ENCODE assay signal across 9 mouse cellular contexts in genomic region chr8:84704356-84704755, GRCm38 (mm10). TPM values are rescaled to one million over a fixed set of nuclear protein-coding genes. Genes with fewer than 3 reads are reported as not detected.
A peak's percentile ranks its signal among the peaks of the same experiment; 100 is the strongest.
DNase-seq lines count a peak whose midpoint lies in the region; ATAC-seq and TF ChIP-seq lines count a peak whose summit lies in the region.
"Had no signal": no experiment of that assay in that cellular context is flagged by ENCODE, and none has a peak within 500 bp of the region (broad histone marks: within the 10 kb centered on the region; RNA-seq: fewer than 3 reads in every experiment).

No protein-coding gene starts in this region.

- DNase-seq in ES-CJ7 (ENCODE audit: low read depth, low spot score), result peak; percentile 96
- peak; percentile 84 for DNase-seq in adrenal gland, postnatal 14 days
- peak; percentile 92 for DNase-seq in kidney, postnatal 10 days
- peak; percentile 86 for DNase-seq in lung, postnatal 25 days (ENCODE audit: low spot score)
- DNase-seq in spleen, adult 2 months (ENCODE audit: low read depth in 1 of 2, low spot score in 2 of 2), result peak; percentile 50 to 80

- peak overlapping the region; percentile 77 for H3K27ac ChIP-seq in heart, embryonic 15.5 days
- H3K27ac ChIP-seq in spleen, adult 2 months (ENCODE audit: insufficient read depth, low read length), result peak overlapping the region; percentile 75

- H3K4me2 ChIP-seq in heart, embryonic 15.5 days, result peak overlapping the region; percentile 62

- H3K27me3 ChIP-seq in heart, embryonic 15.5 days, result peaks cover 59% of the 10 kb centered on the region
- H3K27me3 ChIP-seq in spleen, adult 2 months (ENCODE audit: control insufficient read depth, insufficient read depth, low read length), result peaks cover 3% of the 10 kb centered on the region; the same call in 1 of the 2 replicates

- WGBS in heart, embryonic 15.5 days, result 6% methylated on average over 16 of the region's 16 CpGs
- WGBS in spleen, adult 2 months, result 3% methylated on average over 16 of the region's 16 CpGs

- H3K36me3 ChIP-seq in heart, embryonic 15.5 days, result no peaks in the 10 kb centered on the region; the same call in 1 of the 2 replicates
- H3K36me3 ChIP-seq in spleen, adult 2 months (ENCODE audit: control insufficient read depth, insufficient read depth, low read length), result 0 out of 2 replicates have a peak, but pooled peaks cover 5% of the 10 kb centered on the region

- no peak for TF ChIP-seq POLR2A in spleen, adult 2 months (IDR thresholded peaks at IDR 0.05; ENCODE audit: low read depth, low read length)

- peak overlapping the region; percentile 40 for H3K4me3 ChIP-seq in heart, embryonic 15.5 days
- H3K4me3 ChIP-seq in spleen, adult 2 months (ENCODE audit: extremely low read depth, insufficient read depth, insufficient read length), result peak overlapping the region; percentile 43; the same call in 1 of the 2 replicates

- H3K9ac ChIP-seq in heart, embryonic 15.5 days, result peak overlapping the region; percentile 22; the same call in 1 of the 2 replicates

- peak; percentile 87 for TF ChIP-seq CTCF in spleen, adult 2 months (IDR thresholded peaks at IDR 0.05; ENCODE audit: extremely low read depth, insufficient read depth, insufficient read length, insufficient replicate concordance)

- peak; percentile 13; the same call in 1 of the 2 replicates for ATAC-seq in erythroblast, adult 5-6 weeks (replicated peaks; ENCODE audit: low FRiP score, poor library complexity, severe bottlenecking)
- ATAC-seq in heart, embryonic 15.5 days (replicated peaks; ENCODE audit: insufficient number of reproducible peaks, insufficient read depth, low FRiP score, low read depth), result peak; percentile 29; the same call in 1 of the 2 replicates
- no peak for ATAC-seq in frontal cortex, adult (ENCODE audit: low TSS enrichment)

- no peaks in the 10 kb centered on the region for H3K9me3 ChIP-seq in heart, embryonic 15.5 days (replicated peaks)

- peaks cover 72% of the 10 kb centered on the region for H3K4me1 ChIP-seq in heart, embryonic 15.5 days (replicated peaks)
- H3K4me1 ChIP-seq in spleen, adult 2 months (ENCODE audit: control insufficient read depth, insufficient read depth, insufficient read length), result peaks cover 55% of the 10 kb centered on the region

RNA-seq across cellular contexts. Expression of gene Lyl1, which starts 3.1 kb away (rescaled TPM):
- 4.2 and 9.4 TPM in 2 replicates for total RNA-seq in adrenal gland, postnatal 14 days (2021)
- total RNA-seq in erythroblast, adult 5-6 weeks (2015; ENCODE audit: low replicate concordance), result 37.4 and 40.3 TPM in 2 replicates
- total RNA-seq in erythroblast, adult 5-6 weeks (2017; ENCODE audit: low replicate concordance), result 43.1 and 44.2 TPM in 2 replicates
- polyA plus RNA-seq in heart, embryonic 15.5 days (2015; fragmentation: Nextera tagmentation; extraction: Ambion mirVana), result 9.2 and 13.2 TPM in 2 replicates
- 90.0 and 115 TPM in 2 replicates for polyA plus RNA-seq in spleen, adult 2 months (2012; rRNA removed)

RNA-seq across cellular contexts. Expression of gene Nacc1, which starts 16.7 kb away (rescaled TPM):
- 68.3 and 68.8 TPM in 2 replicates for total RNA-seq in adrenal gland, postnatal 14 days (2021)
- 12.7 and 19.9 TPM in 2 replicates for total RNA-seq in erythroblast, adult 5-6 weeks (2015; ENCODE audit: low replicate concordance)
- total RNA-seq in erythroblast, adult 5-6 weeks (2017; ENCODE audit: low replicate concordance), result 8.2 and 13.1 TPM in 2 replicates
- 10.7 and 14.6 TPM in 2 replicates for polyA plus RNA-seq in heart, embryonic 15.5 days (2015; fragmentation: Nextera tagmentation; extraction: Ambion mirVana)
- 66.0 and 78.5 TPM in 2 replicates for polyA plus RNA-seq in spleen, adult 2 months (2012; rRNA removed)

RNA-seq across cellular contexts. Expression of gene Trmt1, which starts 18.2 kb away (rescaled TPM):
- 62.2 and 67.9 TPM in 2 replicates for total RNA-seq in adrenal gland, postnatal 14 days (2021)
- total RNA-seq in erythroblast, adult 5-6 weeks (2015; ENCODE audit: low replicate concordance), result 9.8 and 16.9 TPM in 2 replicates
- total RNA-seq in erythroblast, adult 5-6 weeks (2017; ENCODE audit: low replicate concordance), result 18.3 and 21.5 TPM in 2 replicates
- 40.6 and 47.4 TPM in 2 replicates for polyA plus RNA-seq in heart, embryonic 15.5 days (2015; fragmentation: Nextera tagmentation; extraction: Ambion mirVana)
- 98.1 and 155 TPM in 2 replicates for polyA plus RNA-seq in spleen, adult 2 months (2012; rRNA removed)

RNA-seq across cellular contexts. Expression of gene G430095P16Rik, which starts 18.5 kb away (rescaled TPM):
- 0.52 and 0.90 TPM in 2 replicates for total RNA-seq in adrenal gland, postnatal 14 days (2021)
- 7.9 and 18.1 TPM in 2 replicates for total RNA-seq in erythroblast, adult 5-6 weeks (2015; ENCODE audit: low replicate concordance)
- total RNA-seq in erythroblast, adult 5-6 weeks (2017; ENCODE audit: low replicate concordance), result 3.6 and 12.9 TPM in 2 replicates
- 4.5 TPM in 2 replicates for polyA plus RNA-seq in heart, embryonic 15.5 days (2015; fragmentation: Nextera tagmentation; extraction: Ambion mirVana)
- 4.5 TPM in 2 replicates for polyA plus RNA-seq in spleen, adult 2 months (2012; rRNA removed)
- total RNA-seq: layer of hippocampus, adult 8-10 months had no signal

RNA-seq across cellular contexts. Expression of gene Ier2, which starts 41.7 kb away (rescaled TPM):
- total RNA-seq in adrenal gland, postnatal 14 days (2021), result 45.5 and 55.7 TPM in 2 replicates
- total RNA-seq in erythroblast, adult 5-6 weeks (2015; ENCODE audit: low replicate concordance), result 17.8 and 22.9 TPM in 2 replicates
- 9.2 and 14.8 TPM in 2 replicates for total RNA-seq in erythroblast, adult 5-6 weeks (2017; ENCODE audit: low replicate concordance)
- polyA plus RNA-seq in heart, embryonic 15.5 days (2015; fragmentation: Nextera tagmentation; extraction: Ambion mirVana), result 34.9 and 50.5 TPM in 2 replicates
- polyA plus RNA-seq in spleen, adult 2 months (2012; rRNA removed), result 23.0 and 27.4 TPM in 2 replicates
